Mouse (Mus musculus): ENCODE results near the gene Chd9. TPM values are rescaled to one million over a fixed set of nuclear protein-coding genes. Genes with fewer than 3 reads are reported as not detected.

Gene Chd9
- polyA plus RNA-seq (2012; rRNA removed) = 882 and 1,083 TPM in 2 replicates

DNA sequence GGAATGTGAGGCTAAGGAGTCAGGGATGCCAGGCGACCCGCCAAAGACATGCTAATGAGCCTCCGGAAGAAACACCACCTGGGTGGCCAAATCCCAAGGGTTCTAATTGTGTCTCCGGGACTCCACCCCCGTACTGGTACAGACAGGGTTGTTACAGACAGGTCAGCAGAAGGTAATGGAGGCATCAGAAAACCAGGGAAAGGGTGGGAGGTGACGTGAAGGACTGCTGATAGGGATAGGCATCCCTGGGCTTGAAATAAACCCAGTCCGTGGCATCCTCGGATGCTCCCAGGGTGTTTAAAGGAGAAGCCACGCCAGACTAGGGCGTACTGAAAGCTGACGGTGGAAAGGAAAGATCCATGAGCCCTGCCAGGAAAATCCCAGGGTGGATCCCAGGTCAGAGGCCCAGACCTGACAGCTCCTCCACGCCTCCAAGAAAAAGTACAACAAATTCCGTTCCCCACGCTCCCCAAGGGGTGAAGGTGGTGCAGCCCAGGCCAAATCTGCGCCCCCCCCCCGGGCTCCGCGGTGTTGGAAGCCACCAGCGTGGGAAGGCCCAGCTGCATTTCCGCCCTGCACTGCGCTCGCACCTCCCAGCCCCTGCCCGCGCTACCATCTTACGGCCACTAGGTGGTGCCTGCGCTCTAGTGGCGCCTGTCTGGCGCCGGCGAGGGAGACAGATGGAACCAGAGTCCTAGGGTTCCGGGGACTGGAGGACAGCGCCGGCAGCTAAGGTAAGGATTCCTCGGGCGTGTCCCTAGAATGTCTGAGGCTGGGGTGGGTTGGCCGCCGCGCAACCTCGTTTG, at the start of gene Chd9:
Gene Chd9, plus strand, starts transcription at position 172 of the 806 bp plus-strand sequence.
- peak; percentile 95 to 99 for DNase-seq
- Histone ChIP-seq H3K4me3 (replicated peaks; ENCODE audit: insufficient read depth, low read depth, low read length) (peak within 1 kb of the TSS; percentile 88), H3K27ac (ENCODE audit: insufficient read depth, low read length) (peak within 1 kb of the TSS; percentile 93), H3K27me3 (ENCODE audit: control insufficient read depth, insufficient read depth, low read length) (no peaks in the 10 kb centered on the region), H3K4me1 (ENCODE audit: control insufficient read depth, insufficient read depth, low read length) (peaks cover 6% of the 10 kb centered on the region; the same call in 1 of the 2 replicates)
- TF ChIP-seq CTCF (IDR thresholded peaks at IDR 0.05; ENCODE audit: borderline replicate concordance, insufficient read depth, low read depth, low read length) (peak; percentile 93), POLR2A (IDR thresholded peaks at IDR 0.05; ENCODE audit: borderline replicate concordance, insufficient read depth, low read length) (0 out of 2 replicates have a peak, but pooled peaks have one; percentile 15)
- under 1% methylated on average over 38 of the region's 39 CpGs for WGBS

DNA sequence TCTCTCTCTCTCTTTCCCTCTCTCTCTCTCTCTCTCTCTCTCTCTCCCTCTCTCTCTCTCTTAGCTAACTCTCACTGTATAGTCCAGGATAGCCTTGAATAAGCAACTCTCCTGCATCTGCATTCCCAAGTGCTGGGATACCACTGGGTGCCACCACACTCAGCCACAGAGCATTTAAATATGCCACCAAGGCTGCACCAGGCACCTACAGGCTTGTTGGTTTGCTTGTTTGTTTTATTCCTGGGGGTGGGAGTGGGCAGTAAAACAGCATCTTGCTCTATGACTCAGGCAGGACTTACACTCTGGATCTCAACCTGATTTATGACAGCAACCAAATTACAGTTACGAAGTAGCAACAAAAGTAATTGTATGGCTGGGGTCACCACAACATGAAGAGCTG, 36.5 kb upstream of the Chd9 start:
- TF ChIP-seq CTCF (IDR thresholded peaks at IDR 0.05; ENCODE audit: borderline replicate concordance, insufficient read depth, low read depth, low read length) (no peak), POLR2A (IDR thresholded peaks at IDR 0.05; ENCODE audit: borderline replicate concordance, insufficient read depth, low read length) (no peak)
- no peaks in the 10 kb centered on the region for H3K27me3 ChIP-seq (ENCODE audit: control insufficient read depth, insufficient read depth, low read length)
- no peaks in the 10 kb centered on the region; the same call in 1 of the 2 replicates for H3K4me1 ChIP-seq (ENCODE audit: control insufficient read depth, insufficient read depth, low read length)
- H3K4me3 ChIP-seq (replicated peaks; ENCODE audit: insufficient read depth, low read depth, low read length) = no peak overlapping the region
- H3K27ac ChIP-seq (ENCODE audit: insufficient read depth, low read length) = no peak overlapping the region
- WGBS = 98% methylated on average over 1 of the region's 1 CpGs
- DNase-seq = no peak

DNA sequence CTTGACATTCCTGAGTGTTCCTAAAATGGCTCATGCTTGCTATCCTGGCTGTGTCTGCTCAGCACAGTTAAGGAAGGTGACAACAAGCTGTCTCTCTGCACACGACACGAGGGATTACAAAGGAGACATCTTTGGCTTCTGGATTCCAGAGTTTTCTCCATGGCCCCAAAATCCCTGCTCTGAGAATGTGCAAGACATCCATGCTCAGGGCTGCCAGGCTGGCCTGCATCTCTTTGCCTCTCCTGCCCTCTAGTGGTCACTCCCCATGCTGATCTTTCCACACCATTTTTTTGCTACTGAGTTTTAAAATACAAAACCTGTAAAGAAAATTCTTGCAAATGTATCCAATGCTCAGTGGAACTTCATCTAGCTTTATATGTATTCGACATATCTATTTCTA, 34.4 kb upstream of the Chd9 start:
- 2% methylated on average over 3 of the region's 3 CpGs for WGBS
- H3K4me3 ChIP-seq (replicated peaks; ENCODE audit: insufficient read depth, low read depth, low read length) = no peak overlapping the region
- peak; percentile 61 to 69 for DNase-seq
- no peaks in the 10 kb centered on the region; the same call in 1 of the 2 replicates for H3K4me1 ChIP-seq (ENCODE audit: control insufficient read depth, insufficient read depth, low read length)
- TF ChIP-seq CTCF (IDR thresholded peaks at IDR 0.05; ENCODE audit: borderline replicate concordance, insufficient read depth, low read depth, low read length) (peak; percentile 92), POLR2A (IDR thresholded peaks at IDR 0.05; ENCODE audit: borderline replicate concordance, insufficient read depth, low read length) (no peak)
- H3K27me3 ChIP-seq (ENCODE audit: control insufficient read depth, insufficient read depth, low read length) = no peaks in the 10 kb centered on the region
- no peak overlapping the region for H3K27ac ChIP-seq (ENCODE audit: insufficient read depth, low read length)

DNA sequence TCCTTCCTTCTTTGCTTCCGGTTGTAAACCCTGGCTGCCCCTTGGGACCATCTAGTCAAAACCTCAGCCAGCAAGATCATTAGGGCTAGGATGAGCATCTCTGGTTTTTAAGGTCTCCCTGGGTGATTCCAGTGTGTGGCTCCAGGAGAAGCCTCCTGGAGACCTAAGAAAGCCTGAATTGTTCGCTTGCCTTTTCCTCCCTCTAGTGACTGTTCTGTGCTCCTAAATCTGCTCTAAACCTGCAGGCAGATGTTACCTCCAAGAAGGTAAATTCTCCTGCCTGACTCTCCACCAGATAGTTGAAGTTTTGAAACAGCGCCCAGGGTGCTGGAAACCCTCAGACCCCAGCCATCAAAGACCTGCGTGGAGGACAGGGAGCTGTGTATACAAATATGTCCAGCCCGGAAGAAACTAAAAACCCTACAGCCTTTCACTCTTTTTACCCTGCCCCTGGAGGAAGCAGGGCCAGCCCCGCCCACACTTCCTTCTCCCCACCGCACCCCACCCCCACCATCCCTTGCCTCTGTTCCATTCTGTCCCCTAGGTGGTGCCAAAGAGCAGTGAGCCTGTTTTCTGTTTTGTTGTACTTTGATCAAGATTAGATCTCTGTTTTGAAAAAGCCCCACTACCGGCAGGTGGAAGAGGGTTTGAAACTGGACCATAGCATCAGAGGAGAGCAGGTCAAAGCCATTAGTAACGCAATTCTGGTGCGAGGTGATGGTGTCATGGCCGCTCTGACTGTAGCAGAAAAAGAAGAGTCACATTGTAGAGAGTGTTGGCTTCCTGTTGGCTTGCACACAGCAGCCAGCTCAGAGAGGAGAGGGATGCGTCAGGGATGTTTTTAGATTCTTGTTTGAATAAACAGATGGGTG, 32.9 kb upstream of the Chd9 start:
- 7% methylated on average over 12 of the region's 12 CpGs for whole genome bisulfite sequencing
- Histone ChIP-seq H3K4me3 (replicated peaks; ENCODE audit: insufficient read depth, low read depth, low read length) (peak overlapping the region; percentile 50), H3K27me3 (ENCODE audit: control insufficient read depth, insufficient read depth, low read length) (no peaks in the 10 kb centered on the region), H3K4me1 (ENCODE audit: control insufficient read depth, insufficient read depth, low read length) (no peaks in the 10 kb centered on the region; the same call in 1 of the 2 replicates), H3K27ac (ENCODE audit: insufficient read depth, low read length) (no peak overlapping the region)
- TF ChIP-seq CTCF (IDR thresholded peaks at IDR 0.05; ENCODE audit: borderline replicate concordance, insufficient read depth, low read depth, low read length) = peak; percentile 58; the same call in 1 of the 2 replicates
- no peak for TF ChIP-seq POLR2A (IDR thresholded peaks at IDR 0.05; ENCODE audit: borderline replicate concordance, insufficient read depth, low read length)
- peak; percentile 41 to 52 for DNase-seq

DNA sequence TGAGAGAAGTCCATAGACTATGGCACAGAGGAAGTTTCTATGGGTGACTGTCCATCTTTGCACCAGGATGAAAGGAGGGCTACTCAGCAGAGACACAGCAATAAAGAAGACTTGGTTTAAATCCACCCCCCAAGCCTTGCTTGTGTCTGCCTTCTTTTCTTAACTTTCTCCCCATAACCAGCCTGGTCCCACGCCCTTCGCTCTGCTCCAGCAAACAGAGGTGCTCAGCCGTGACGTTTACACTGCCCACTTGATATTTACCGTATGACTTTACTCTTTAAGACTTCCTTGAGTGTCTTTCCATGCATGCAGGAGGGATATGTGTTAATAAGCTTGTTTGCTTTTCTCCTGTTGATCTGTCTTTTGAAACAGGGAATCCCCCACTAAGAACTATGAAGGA, 28.7 kb upstream of the Chd9 start:
- Histone ChIP-seq H3K27me3 (ENCODE audit: control insufficient read depth, insufficient read depth, low read length) (no peaks in the 10 kb centered on the region), H3K4me1 (ENCODE audit: control insufficient read depth, insufficient read depth, low read length) (no peaks in the 10 kb centered on the region; the same call in 1 of the 2 replicates), H3K4me3 (replicated peaks; ENCODE audit: insufficient read depth, low read depth, low read length) (no peak overlapping the region), H3K27ac (ENCODE audit: insufficient read depth, low read length) (no peak overlapping the region)
- DNase-seq = no peak
- WGBS = 58% methylated on average over 5 of the region's 5 CpGs
- no peak for TF ChIP-seq CTCF (IDR thresholded peaks at IDR 0.05; ENCODE audit: borderline replicate concordance, insufficient read depth, low read depth, low read length)
- no peak for TF ChIP-seq POLR2A (IDR thresholded peaks at IDR 0.05; ENCODE audit: borderline replicate concordance, insufficient read depth, low read length)

DNA sequence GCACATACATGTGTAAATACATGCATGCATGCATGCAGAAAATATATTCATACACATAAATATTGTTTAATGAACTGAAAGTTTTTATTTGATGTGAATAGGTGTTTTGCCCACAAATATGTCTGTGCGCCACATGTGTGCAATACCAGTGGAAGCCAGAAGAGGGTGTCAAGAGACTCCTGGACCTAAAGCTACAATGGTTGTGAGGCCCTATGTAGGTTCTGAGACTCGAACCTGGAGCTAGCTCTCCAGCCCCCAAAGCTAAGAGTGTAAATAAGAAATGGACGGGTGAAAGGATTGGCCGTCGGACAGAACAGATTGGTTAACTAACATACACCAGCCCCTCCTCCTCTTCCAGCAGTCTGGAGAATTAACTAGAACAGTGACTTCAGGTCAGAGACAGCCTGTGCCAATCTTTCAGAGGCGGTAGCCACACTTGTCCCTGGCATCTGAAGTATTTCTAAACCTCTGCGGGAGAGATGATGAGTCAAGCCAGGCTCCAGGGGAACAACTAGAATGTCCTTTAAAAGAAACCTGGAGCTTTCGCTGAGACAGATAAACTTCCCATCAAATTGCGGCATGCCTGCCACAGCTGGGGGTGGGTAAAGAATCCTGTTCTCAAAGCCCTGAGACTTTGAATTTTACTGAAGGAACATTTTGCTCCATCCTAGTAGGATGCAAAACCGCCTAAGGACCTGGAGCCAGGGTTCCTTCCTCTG, 14.4 kb upstream of the Chd9 start:
- DNase-seq = no peak
- TF ChIP-seq CTCF (IDR thresholded peaks at IDR 0.05; ENCODE audit: borderline replicate concordance, insufficient read depth, low read depth, low read length) (no peak), POLR2A (IDR thresholded peaks at IDR 0.05; ENCODE audit: borderline replicate concordance, insufficient read depth, low read length) (no peak)
- 83% methylated on average over 10 of the region's 10 CpGs for WGBS
- no peaks in the 10 kb centered on the region; the same call in 1 of the 2 replicates for H3K27me3 ChIP-seq (ENCODE audit: control insufficient read depth, insufficient read depth, low read length)
- H3K4me3 ChIP-seq (replicated peaks; ENCODE audit: insufficient read depth, low read depth, low read length) = no peak overlapping the region
- H3K4me1 ChIP-seq (ENCODE audit: control insufficient read depth, insufficient read depth, low read length) = no peaks in the 10 kb centered on the region
- no peak overlapping the region for H3K27ac ChIP-seq (ENCODE audit: insufficient read depth, low read length)

Data from cerebellum, adult 2 months (tissue).